ENCODE assay signal across 19 mouse cellular contexts in the genomic region with DNA sequence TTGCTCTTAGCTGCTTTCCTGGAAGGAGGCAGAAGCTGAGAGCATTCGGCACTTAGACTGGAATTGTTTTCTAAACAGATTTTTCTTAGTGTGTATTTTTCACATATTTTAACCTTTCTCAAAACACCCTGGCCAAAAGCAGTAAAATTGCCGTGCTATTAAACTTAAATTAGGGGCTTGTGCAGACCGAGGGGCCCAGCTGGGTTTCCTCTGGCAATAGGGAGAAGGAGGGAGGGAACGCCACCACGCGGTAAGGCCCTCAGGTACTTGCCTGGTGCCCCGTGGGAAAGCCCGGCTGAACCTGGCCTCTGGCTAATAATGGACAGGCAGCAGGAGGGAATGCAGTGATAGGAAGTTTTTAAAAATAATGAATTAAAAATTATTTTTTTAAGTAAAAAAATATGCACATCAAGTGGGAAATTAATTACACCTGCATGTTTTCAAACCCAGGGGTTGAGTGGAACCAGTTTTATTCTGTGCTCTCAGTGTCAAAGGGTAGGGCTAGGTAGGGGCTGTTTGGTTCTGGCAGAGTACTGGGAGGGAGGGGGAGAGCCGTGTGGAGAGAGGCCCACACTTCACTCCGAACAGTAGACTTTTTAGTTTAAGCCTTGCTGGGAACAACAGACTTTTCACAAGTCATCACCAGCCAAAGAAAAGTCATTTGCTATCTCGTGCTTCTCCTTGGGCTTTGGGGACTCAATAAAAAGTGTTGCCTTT.
DNase-seq lines count a peak whose midpoint lies in the region; ATAC-seq and TF ChIP-seq lines count a peak whose summit lies in the region.
"Had no signal": no experiment of that assay in that cellular context is flagged by ENCODE, and none has a peak within 500 bp of the region (broad histone marks: within the 10 kb centered on the region; RNA-seq: fewer than 3 reads in every experiment).

No protein-coding gene starts in this region.

- H3K27ac ChIP-seq in kidney, embryonic 16.5 days (ENCODE audit: low read length) = peak overlapping the region; percentile 64
- H3K27ac ChIP-seq in limb, embryonic 11.5 days (replicated peaks; ENCODE audit: low read depth, low read length) = peak overlapping the region; percentile 51; the same call in 1 of the 2 replicates
- H3K27ac ChIP-seq: forebrain, embryonic 12.5 days; hindbrain, postnatal 0 days; neural tube, embryonic 12.5 days; stomach, postnatal 0 days had no signal

- no peak for TF ChIP-seq CTCF in E14TG2a.4 (conservative IDR thresholded peaks at IDR 0.05; ENCODE audit: low read length)
- TF ChIP-seq CTCF in brain, embryonic 14.5 days (IDR thresholded peaks at IDR 0.05; ENCODE audit: borderline replicate concordance, extremely low read depth, insufficient read depth, insufficient read length) = no peak

- H3K4me1 ChIP-seq in kidney, embryonic 16.5 days (ENCODE audit: insufficient read depth, low read length) = peaks cover 43% of the 10 kb centered on the region
- peaks cover 22% of the 10 kb centered on the region for H3K4me1 ChIP-seq in E14TG2a.4 (replicated peaks; ENCODE audit: low read depth, low read length)
- H3K4me1 ChIP-seq in limb, embryonic 11.5 days (ENCODE audit: control insufficient read depth, insufficient read depth, low read length) = peaks cover 25% of the 10 kb centered on the region
- H3K4me1 ChIP-seq: forebrain, embryonic 12.5 days had no signal

- no peak overlapping the region for H3K9ac ChIP-seq in kidney, embryonic 16.5 days (replicated peaks; ENCODE audit: low read length)
- no peak overlapping the region for H3K9ac ChIP-seq in limb, embryonic 11.5 days (ENCODE audit: low read length)
- H3K9ac ChIP-seq: forebrain, embryonic 12.5 days; neural tube, embryonic 12.5 days had no signal

- H3K9me3 ChIP-seq in kidney, embryonic 16.5 days (ENCODE audit: low read length) = no peaks in the 10 kb centered on the region
- H3K9me3 ChIP-seq in E14TG2a.4 (ENCODE audit: low read length) = no peaks in the 10 kb centered on the region
- no peaks in the 10 kb centered on the region for H3K9me3 ChIP-seq in limb, embryonic 11.5 days (ENCODE audit: control insufficient read depth, low read length)
- H3K9me3 ChIP-seq: forebrain, embryonic 12.5 days; neural tube, embryonic 12.5 days had no signal

- no peaks in the 10 kb centered on the region for H3K27me3 ChIP-seq in kidney, embryonic 16.5 days (ENCODE audit: insufficient read depth, low read length)
- peaks cover 8% of the 10 kb centered on the region; the same call in 1 of the 2 replicates for H3K27me3 ChIP-seq in E14TG2a.4 (ENCODE audit: insufficient read depth, low read length)
- no peaks in the 10 kb centered on the region for H3K27me3 ChIP-seq in limb, embryonic 11.5 days (ENCODE audit: control insufficient read depth, insufficient read depth, low read length)
- H3K27me3 ChIP-seq: neural tube, embryonic 12.5 days had no signal

- ATAC-seq in kidney, embryonic 16.5 days (ENCODE audit: low FRiP score, low TSS enrichment) = no peak
- ATAC-seq in limb, embryonic 11.5 days (ENCODE audit: insufficient number of reproducible peaks, low FRiP score, low TSS enrichment, low read depth) = peak; percentile 76; the same call in 1 of the 2 replicates
- ATAC-seq: hindbrain, postnatal 0 days had no signal

- no peak for TF ChIP-seq POLR2A in brain, embryonic 14.5 days (IDR thresholded peaks at IDR 0.05; ENCODE audit: borderline replicate concordance, extremely low read depth, insufficient read depth, insufficient read length, poor library complexity, severe bottlenecking)

- WGBS in kidney, embryonic 16.5 days = 23% methylated on average over 11 of the region's 11 CpGs
- 16% methylated on average over 11 of the region's 11 CpGs for WGBS in limb, embryonic 11.5 days

- DNase-seq in kidney, adult 8-10 months = no peak
- DNase-seq in brain, embryonic 14.5 days (ENCODE audit: low read depth) = peak; percentile 38
- peak; percentile 72 for DNase-seq in limb, embryonic 11.5 days (ENCODE audit: low spot score)
- no peak for DNase-seq in layer of hippocampus, adult 18-20 months (ENCODE audit: low spot score in 2 of 2)
- DNase-seq in c-Kit-positive CD71-positive TER-119-positive erythroid progenitor cells, embryonic 14.5 days (ENCODE audit: low spot score) = no peak
- DNase-seq: adrenal gland, postnatal 36 days; cerebellum, adult 9-10 months; gastrocnemius, postnatal 36 days; layer of hippocampus, postnatal 36 days; lung, adult 2 months; lung, postnatal 36 days had no signal

- H3K36me3 ChIP-seq in kidney, embryonic 16.5 days (ENCODE audit: insufficient read depth, low read length) = no peaks in the 10 kb centered on the region
- no peaks in the 10 kb centered on the region for H3K36me3 ChIP-seq in E14TG2a.4 (ENCODE audit: insufficient read depth, low read length)
- H3K36me3 ChIP-seq in limb, embryonic 11.5 days (ENCODE audit: control insufficient read depth, insufficient read depth, low read length) = no peaks in the 10 kb centered on the region
- H3K36me3 ChIP-seq: forebrain, embryonic 12.5 days; G1E; neural tube, embryonic 12.5 days had no signal

- no peak overlapping the region for H3K4me2 ChIP-seq in kidney, embryonic 16.5 days (replicated peaks; ENCODE audit: low read depth, low read length)
- no peak overlapping the region for H3K4me2 ChIP-seq in limb, embryonic 11.5 days (ENCODE audit: low read depth, severe bottlenecking)
- H3K4me2 ChIP-seq: forebrain, embryonic 12.5 days; heart, embryonic 11.5 days; neural tube, embryonic 12.5 days had no signal

- H3K4me3 ChIP-seq in kidney, embryonic 16.5 days (ENCODE audit: low read length) = no peak overlapping the region
- peak overlapping the region; percentile 64 for H3K4me3 ChIP-seq in E14TG2a.4 (replicated peaks; ENCODE audit: low read length)
- H3K4me3 ChIP-seq in limb, embryonic 11.5 days (ENCODE audit: low read depth, low read length) = no peak overlapping the region
- H3K4me3 ChIP-seq: forebrain, embryonic 12.5 days; neural tube, embryonic 12.5 days had no signal

Comparison
In these comparisons a context has a peak if more than half of its experiments do, and no peak if none do; other contexts are left out.
1. DNase-seq: peak in brain, embryonic 14.5 days (single experiment) and limb, embryonic 11.5 days (single experiment); none in kidney, adult 8-10 months (0 of 2), layer of hippocampus, adult 18-20 months (0 of 2) and c-Kit-positive CD71-positive TER-119-positive erythroid progenitor cells, embryonic 14.5 days (single experiment).